Mouse (Mus musculus) midbrain, embryonic 15.5 days (tissue): ENCODE results near the gene Zdhhc19. TPM values are rescaled to one million over a fixed set of nuclear protein-coding genes. Genes with fewer than 3 reads are reported as not detected.
"Not testable (repeated sequence)": the region's sequence is repeated elsewhere in the genome, so short reads cannot be mapped to it uniquely, and the experiment has no call there.

Experiments used
- ATAC-seq: fragments of 200-750 bp; cut with Nextera tagmentation; replicated peaks from 2 replicates; pipeline ENCODE4 v1.8.0; 2017; ENCODE audit warnings: moderate TSS enrichment
- H3K27ac ChIP-seq: fragments of 300-500 bp; sonication (generic); 2 replicates; pipeline ENCODE4 v1.5.1; 2015; ENCODE audit warnings: mild to moderate bottlenecking, inconsistent platforms
- H3K27me3 ChIP-seq: fragments of 300-500 bp; sonication (generic); replicated peaks from 2 replicates; pipeline ENCODE4 v1.6.1; 2015; ENCODE audit warnings: inconsistent platforms
- H3K36me3 ChIP-seq: fragments of 300-500 bp; sonication (generic); replicated peaks from 2 replicates; pipeline ENCODE4 v1.6.1; 2015; ENCODE audit warnings: inconsistent platforms
- H3K4me1 ChIP-seq: fragments of 300-500 bp; sonication (generic); 2 replicates; pipeline ENCODE4 v1.6.1; 2015; ENCODE audit warnings: inconsistent platforms
- H3K4me2 ChIP-seq: fragments of 300-500 bp; sonication (generic); 2 replicates; pipeline ENCODE4 v1.6.1; 2015; ENCODE audit warnings: inconsistent platforms, mild to moderate bottlenecking, moderate library complexity
- H3K4me3 ChIP-seq: fragments of 300-500 bp; sonication (generic); 2 replicates; pipeline ENCODE4 v1.5.1; 2015; ENCODE audit warnings: mild to moderate bottlenecking, inconsistent platforms
- H3K9ac ChIP-seq: fragments of 300-500 bp; sonication (generic); 2 replicates; pipeline ENCODE4 v1.6.1; 2015; ENCODE audit warnings: mild to moderate bottlenecking, inconsistent platforms
- H3K9me3 ChIP-seq: fragments of 300-500 bp; sonication (generic); 2 replicates; pipeline ENCODE4 v1.6.1; 2016; ENCODE audit warnings: inconsistent platforms
- WGBS: fragments of 180-500 bp; shearing (Covaris S2); methylation state at CpG from one replicate; pipeline ENCODE4 v1.1.7; 2015; ENCODE audit warnings: mixed read lengths; 5-methylcytosine and 5-hydroxymethylcytosine counted together
- polyA plus RNA-seq: library from polyadenylated mRNA; unstranded; fragments of >200 nt; fragmentation: Nextera tagmentation; extraction: Ambion mirVana; gene quantifications from 2 replicates; pipeline ENCODE4 v1.2.1, GENCODE M21; 2015

Gene Zdhhc19
- polyA plus RNA-seq, 1 experiment from 2014 or later = not detected

DNA sequence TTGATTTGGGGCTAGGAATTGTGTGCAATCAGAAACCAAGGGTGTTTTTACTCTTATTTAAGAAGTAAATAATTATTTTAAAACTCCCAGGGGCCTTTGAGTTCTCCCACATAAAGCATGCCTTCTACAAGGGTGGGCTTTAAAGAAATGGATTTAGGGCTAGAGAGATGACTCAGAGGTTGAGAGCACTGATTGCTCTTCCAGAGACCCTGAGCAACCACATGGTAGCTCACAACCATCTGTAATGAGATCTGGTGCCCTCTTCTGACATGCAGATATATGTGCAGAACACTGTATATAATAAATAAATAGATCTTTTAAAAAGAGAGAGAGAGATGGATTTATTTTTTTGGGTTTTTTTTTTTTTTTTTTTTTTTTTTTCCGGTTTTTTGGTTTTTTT lies 31.2 kb upstream of the Zdhhc19 start:
- Histone ChIP-seq H3K9me3 (no peaks in the 10 kb centered on the region), H3K4me1 (no peaks in the 10 kb centered on the region), H3K9ac (no peak overlapping the region), H3K4me3 (no peak overlapping the region), H3K4me2 (no peak overlapping the region), H3K27me3 (no peaks in the 10 kb centered on the region), H3K36me3 (peaks cover 27% of the 10 kb centered on the region), H3K27ac (no peak overlapping the region)
- no peak for ATAC-seq
- 0% methylated on average over 1 of the region's 1 CpGs for WGBS

DNA sequence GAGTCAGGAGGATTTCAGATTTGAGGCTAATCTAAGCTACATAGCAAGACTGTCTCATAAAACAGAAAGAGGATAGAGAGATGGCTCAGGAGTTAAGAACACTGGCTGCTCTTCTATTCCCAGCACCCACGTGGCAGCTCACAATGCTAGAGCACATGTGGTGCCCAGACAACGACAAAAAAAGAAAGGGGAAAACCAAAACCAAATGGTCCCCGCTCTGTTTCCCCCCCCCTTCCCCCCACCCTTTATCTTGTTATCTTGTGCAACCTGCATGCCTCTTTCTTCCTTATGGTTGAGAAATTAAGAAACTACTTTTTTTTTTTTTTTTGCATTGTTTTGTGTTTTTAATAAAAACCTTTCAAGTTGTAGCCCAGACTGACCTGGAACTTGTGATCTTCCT lies 27.6 kb upstream of the Zdhhc19 start:
- H3K4me3 ChIP-seq = no peak overlapping the region
- H3K9ac ChIP-seq = no peak overlapping the region
- ATAC-seq = no peak
- WGBS = 87% methylated on average over 3 of the region's 3 CpGs
- peaks cover 35% of the 10 kb centered on the region for H3K36me3 ChIP-seq
- H3K9me3 ChIP-seq = no peaks in the 10 kb centered on the region
- H3K4me2 ChIP-seq = no peak overlapping the region
- H3K27me3 ChIP-seq = no peaks in the 10 kb centered on the region
- H3K4me1 ChIP-seq = no peaks in the 10 kb centered on the region
- H3K27ac ChIP-seq = no peak overlapping the region

DNA sequence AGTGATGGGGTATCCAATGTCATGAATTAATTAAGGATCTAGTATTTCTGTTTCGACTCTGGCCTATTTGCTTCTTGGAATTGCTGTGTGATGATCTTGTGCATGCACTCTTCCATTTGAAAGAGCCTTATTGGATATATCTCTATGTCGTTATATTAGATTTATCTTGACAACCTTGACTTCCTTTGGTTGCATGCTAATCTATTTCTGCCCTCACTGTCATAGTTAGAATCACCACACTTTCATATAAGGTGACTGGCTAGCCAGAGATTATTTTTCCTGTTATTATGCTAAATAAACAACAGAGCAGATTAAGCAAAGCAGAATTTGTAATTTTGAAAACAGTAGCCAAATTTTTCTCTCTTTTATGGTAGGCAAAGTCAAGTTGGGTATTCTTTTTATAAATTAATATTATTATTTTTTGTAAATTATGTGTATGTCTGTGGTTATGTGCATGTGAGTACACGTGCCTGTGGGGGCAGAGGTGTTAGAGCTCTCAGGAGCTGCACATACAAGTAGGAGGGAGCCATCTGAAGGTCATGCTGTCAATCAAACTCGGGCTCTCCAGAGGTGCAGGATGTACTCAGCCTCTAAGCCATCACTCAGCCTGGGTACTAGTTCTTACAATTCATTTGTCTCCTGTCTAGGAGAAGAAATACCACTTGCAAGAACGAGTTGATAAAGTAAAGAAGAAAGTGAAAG lies 26.5 kb upstream of the Zdhhc19 start:
- H3K9ac ChIP-seq = no peak overlapping the region
- no peak overlapping the region for H3K4me3 ChIP-seq
- H3K9me3 ChIP-seq = no peaks in the 10 kb centered on the region
- 82% methylated on average over 5 of the region's 5 CpGs for WGBS
- no peaks in the 10 kb centered on the region for H3K4me1 ChIP-seq
- no peak overlapping the region for H3K27ac ChIP-seq
- peaks cover 28% of the 10 kb centered on the region for H3K36me3 ChIP-seq
- ATAC-seq = no peak
- no peak overlapping the region for H3K4me2 ChIP-seq
- no peaks in the 10 kb centered on the region for H3K27me3 ChIP-seq

DNA sequence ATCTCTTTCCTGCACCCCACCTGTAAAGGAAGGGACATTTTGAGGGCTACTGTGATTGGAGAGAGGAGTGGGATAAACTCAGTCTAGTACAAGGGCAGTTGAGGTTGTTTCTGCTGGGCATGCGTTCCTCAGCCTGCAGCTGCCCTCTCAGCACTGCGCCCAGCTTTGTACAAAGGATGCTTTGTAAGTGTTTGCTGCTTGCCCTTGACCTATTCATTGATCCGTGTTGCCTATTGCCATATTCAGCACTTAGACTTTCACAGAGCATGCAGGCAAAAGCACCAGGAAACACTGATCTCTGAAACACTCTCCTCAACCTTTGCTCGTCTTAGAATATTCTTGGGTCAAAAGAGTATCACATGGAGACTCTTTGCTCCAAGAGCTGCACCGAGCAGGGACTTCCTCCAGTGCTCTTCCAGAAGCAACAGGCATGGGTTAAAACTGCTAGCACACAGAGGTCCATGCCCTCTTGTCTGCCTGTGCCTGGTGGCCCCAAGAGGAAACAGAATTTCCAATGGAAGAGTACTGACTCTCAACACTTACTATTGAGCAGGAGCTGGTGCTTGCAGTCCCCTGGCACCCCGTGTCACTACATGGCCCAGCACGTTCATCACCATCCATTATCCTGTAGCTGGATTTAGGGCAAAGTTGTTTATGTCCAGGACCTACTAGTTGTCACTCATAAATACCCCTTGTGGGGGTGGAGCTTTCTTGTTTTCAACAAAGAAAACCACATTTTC lies 23.6 kb upstream of the Zdhhc19 start:
- H3K36me3 ChIP-seq = peaks cover 22% of the 10 kb centered on the region
- H3K27ac ChIP-seq = no peak overlapping the region
- H3K4me3 ChIP-seq = no peak overlapping the region
- no peak overlapping the region for H3K9ac ChIP-seq
- WGBS = 82% methylated on average over 7 of the region's 7 CpGs
- no peaks in the 10 kb centered on the region for H3K4me1 ChIP-seq
- ATAC-seq = no peak
- no peaks in the 10 kb centered on the region for H3K9me3 ChIP-seq
- H3K4me2 ChIP-seq = no peak overlapping the region
- H3K27me3 ChIP-seq = no peaks in the 10 kb centered on the region

DNA sequence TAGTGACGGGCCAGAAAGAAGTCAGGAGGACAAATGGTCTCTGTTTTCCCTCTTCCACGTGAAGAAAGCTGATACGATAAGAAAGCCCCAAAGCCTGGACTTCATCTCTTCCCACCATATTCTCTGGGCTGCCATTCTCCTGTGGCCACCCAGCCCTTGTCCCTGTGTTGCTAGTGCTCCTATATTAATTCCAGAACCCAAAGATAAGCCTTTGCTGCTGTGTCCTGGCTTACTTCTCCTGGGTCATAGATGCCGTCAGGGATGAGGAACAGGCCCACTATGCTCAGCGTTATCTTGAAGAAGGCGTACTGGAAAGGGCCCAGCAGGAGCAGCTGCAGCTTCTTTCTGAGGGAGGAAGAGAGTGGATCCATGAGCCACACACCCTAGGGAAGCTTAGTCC lies 18.8 kb upstream of the Zdhhc19 start:
- H3K4me2 ChIP-seq = no peak overlapping the region
- no peak overlapping the region for H3K9ac ChIP-seq
- H3K4me3 ChIP-seq = no peak overlapping the region
- H3K4me1 ChIP-seq = no peaks in the 10 kb centered on the region
- no peak overlapping the region for H3K27ac ChIP-seq
- no peaks in the 10 kb centered on the region for H3K9me3 ChIP-seq
- no peaks in the 10 kb centered on the region for H3K27me3 ChIP-seq
- WGBS = 90% methylated on average over 6 of the region's 6 CpGs
- ATAC-seq = no peak
- 0 out of 2 replicates have a peak, but pooled peaks cover 4% of the 10 kb centered on the region for H3K36me3 ChIP-seq

DNA sequence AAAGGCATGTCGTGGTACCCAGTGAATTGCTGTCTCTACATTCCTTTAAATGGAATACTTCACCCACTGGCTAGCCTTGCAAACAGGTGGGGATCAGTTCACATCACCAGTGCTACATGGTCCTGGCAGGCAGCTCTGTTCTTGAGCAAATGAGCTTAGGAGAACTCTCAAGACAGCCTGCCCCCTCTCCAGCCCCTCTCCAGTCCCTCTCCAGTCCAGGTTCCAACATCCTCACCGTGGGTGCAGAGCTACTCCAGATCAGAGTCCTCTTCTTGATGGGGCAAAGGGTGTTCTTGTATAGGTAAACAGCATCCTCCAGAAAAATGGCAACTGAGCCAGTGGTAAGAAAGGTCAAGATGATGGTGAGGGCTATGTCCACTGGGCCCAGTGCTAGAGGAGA lies 16.6 kb upstream of the Zdhhc19 start:
- Histone ChIP-seq H3K4me2 (no peak overlapping the region), H3K27ac (no peak overlapping the region), H3K27me3 (no peaks in the 10 kb centered on the region), H3K9ac (no peak overlapping the region), H3K36me3 (no peaks in the 10 kb centered on the region), H3K4me1 (no peaks in the 10 kb centered on the region), H3K9me3 (no peaks in the 10 kb centered on the region), H3K4me3 (no peak overlapping the region)
- WGBS = 74% methylated on average over 2 of the region's 2 CpGs
- no peak for ATAC-seq

DNA sequence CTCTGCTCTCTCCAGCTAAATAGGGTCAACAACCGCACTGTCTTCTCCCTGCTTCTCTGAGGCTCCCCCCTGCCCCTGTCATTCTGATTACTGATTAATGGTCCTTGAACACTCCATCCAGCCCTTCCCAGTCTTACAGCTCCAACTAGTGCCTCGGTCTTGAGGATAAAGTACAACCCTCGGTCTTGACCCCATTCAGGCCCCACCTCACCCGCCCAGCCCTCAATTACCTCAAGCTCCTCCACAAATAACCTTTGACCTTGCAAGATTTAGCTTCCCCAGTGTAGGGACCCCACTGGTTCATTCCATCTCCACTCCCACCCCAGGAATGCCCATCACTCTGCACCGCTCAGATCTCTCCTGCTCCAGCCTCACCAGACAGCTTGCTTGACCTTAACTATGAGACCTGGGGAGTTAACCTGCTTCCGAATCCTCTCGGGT lies 11.6 kb upstream of the Zdhhc19 start:
- Histone ChIP-seq H3K9ac (no peak overlapping the region), H3K4me1 (no peaks in the 10 kb centered on the region), H3K36me3 (no peaks in the 10 kb centered on the region), H3K27ac (no peak overlapping the region), H3K4me3 (no peak overlapping the region), H3K9me3 (no peaks in the 10 kb centered on the region), H3K27me3 (no peaks in the 10 kb centered on the region), H3K4me2 (no peak overlapping the region)
- WGBS = 45% methylated on average over 7 of the region's 7 CpGs
- ATAC-seq = no peak

DNA sequence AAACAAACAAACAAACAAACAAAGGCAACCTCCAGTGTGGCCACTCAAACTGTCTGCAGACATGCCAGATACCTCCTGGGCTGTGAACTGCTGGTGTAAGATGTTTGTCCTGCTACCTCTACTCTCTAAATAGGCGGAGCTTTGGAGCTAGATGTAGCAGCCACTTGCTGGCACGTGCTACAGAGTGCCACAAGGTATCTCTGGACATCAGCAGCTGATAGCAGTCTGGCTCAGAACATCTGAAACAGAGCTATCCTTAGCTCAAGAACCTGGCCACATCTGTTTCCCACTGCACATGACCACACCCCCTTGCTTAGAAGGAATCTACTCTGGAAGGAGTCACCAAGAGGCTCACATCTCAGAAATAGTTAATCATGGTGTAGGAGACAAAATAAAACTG lies 10.9 kb upstream of the Zdhhc19 start:
- Histone ChIP-seq H3K9me3 (no peaks in the 10 kb centered on the region), H3K4me3 (no peak overlapping the region), H3K4me2 (no peak overlapping the region), H3K36me3 (no peaks in the 10 kb centered on the region), H3K27me3 (no peaks in the 10 kb centered on the region), H3K4me1 (no peaks in the 10 kb centered on the region), H3K27ac (no peak overlapping the region), H3K9ac (no peak overlapping the region)
- no peak for ATAC-seq
- 76% methylated on average over 2 of the region's 2 CpGs for WGBS

DNA sequence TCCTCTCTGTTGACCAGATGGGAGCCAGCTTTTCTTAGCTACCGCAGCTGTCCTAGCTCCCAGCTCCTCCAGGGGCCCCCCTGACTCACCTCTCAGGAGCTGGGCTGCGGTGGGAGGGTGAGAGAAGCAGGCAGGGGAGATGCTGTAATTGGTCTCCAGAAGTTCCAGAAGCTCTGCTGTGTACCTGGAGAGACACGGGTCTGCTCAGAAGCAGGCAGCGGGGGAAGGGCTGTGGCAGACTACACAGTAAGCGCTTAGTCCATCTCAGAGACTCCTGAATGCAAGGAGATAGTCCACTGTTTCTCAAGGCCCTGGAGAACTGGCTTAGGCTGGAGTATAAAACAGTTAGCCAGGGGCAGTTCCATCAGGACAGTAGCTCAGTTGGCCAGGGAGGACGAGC lies 10.0 kb upstream of the Zdhhc19 start:
- no peak overlapping the region for H3K4me3 ChIP-seq
- H3K9ac ChIP-seq = no peak overlapping the region
- ATAC-seq = no peak
- no peak overlapping the region for H3K4me2 ChIP-seq
- H3K27me3 ChIP-seq = no peaks in the 10 kb centered on the region
- WGBS = 82% methylated on average over 6 of the region's 6 CpGs
- H3K4me1 ChIP-seq = no peaks in the 10 kb centered on the region
- H3K27ac ChIP-seq = no peak overlapping the region
- no peaks in the 10 kb centered on the region for H3K36me3 ChIP-seq
- H3K9me3 ChIP-seq = no peaks in the 10 kb centered on the region

DNA sequence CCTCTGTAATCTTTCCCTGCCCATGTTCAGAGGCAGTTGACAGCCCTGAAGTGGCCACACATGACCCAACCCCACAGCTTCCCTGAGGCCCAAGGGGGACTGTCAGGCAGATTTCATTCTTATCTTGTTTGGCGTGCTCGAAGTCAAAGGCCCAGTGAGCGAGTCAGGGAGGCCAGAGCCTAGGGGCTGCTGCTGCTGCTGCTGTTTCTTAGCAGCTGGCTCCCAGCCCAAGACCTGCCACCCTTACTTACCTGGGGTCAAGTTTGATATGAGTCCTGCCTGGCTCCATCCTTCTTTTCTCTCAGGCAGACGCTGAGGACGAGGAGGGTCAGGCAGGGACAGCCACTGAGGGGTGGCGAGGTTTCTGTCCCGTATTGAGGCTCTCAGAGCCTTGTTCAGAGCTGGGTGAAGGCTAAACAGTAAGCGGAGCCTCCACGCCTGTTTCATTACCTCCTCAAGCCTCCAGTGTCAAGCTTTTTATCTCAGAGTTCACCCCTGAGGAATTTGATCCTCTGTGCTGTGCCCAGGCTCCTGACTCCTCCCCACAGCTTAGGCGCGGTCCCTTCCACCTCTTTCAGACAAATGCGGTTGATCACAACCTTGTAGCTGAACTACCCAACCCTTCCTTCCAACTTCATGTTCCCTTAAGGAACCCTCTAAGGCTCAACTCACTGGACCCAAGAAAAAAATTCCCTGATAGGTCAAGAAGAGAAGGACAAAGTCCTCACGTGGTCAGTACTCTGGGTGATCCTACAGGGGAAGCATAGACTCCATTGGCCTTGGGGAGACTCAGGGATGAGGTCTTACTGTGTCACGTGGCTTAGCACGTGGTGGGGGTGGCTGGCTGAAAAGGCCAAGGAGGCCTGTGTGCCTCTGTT lies 8.6 kb upstream of the Zdhhc19 start, which contains the start of gene Slc51a:
Gene Slc51a (minus strand): TSS at position 646 of the 878 bp plus-strand sequence.
- H3K4me3 ChIP-seq = no peak within 1 kb of the TSS
- no peaks in the 10 kb centered on the region for H3K9me3 ChIP-seq
- H3K4me2 ChIP-seq = no peak within 1 kb of the TSS
- no peaks in the 10 kb centered on the region for H3K4me1 ChIP-seq
- no peaks in the 10 kb centered on the region for H3K27me3 ChIP-seq
- no peak within 1 kb of the TSS for H3K9ac ChIP-seq
- WGBS = 60% methylated on average over 15 of the region's 15 CpGs
- H3K36me3 ChIP-seq = no peaks in the 10 kb centered on the region
- no peak within 1 kb of the TSS for H3K27ac ChIP-seq
- no peak for ATAC-seq

DNA sequence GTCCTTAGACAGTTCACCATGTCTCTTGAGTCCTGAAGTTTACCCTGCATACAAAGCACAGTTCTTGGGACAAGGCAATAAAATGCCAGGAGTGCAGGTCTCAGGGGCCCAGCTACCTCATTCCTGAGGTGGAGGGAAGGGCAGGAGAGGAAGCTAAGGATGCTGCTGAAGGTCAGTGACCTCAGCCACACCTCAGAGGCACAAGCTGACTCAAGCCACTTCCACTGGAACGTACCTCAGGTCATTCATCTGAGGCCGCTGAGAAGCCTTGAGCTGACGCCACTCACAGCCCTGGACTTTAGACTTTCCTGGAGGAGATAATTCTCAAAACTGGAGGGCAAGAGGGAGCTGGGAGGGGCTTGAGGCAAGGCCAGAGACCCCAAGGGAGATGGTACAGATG lies 7.1 kb upstream of the Zdhhc19 start:
- no peak overlapping the region for H3K27ac ChIP-seq
- no peak overlapping the region for H3K9ac ChIP-seq
- no peaks in the 10 kb centered on the region for H3K4me1 ChIP-seq
- no peak overlapping the region for H3K4me2 ChIP-seq
- no peaks in the 10 kb centered on the region for H3K27me3 ChIP-seq
- no peak overlapping the region for H3K4me3 ChIP-seq
- no peaks in the 10 kb centered on the region for H3K9me3 ChIP-seq
- ATAC-seq = no peak
- H3K36me3 ChIP-seq = no peaks in the 10 kb centered on the region
- 95% methylated on average over 3 of the region's 3 CpGs for WGBS

DNA sequence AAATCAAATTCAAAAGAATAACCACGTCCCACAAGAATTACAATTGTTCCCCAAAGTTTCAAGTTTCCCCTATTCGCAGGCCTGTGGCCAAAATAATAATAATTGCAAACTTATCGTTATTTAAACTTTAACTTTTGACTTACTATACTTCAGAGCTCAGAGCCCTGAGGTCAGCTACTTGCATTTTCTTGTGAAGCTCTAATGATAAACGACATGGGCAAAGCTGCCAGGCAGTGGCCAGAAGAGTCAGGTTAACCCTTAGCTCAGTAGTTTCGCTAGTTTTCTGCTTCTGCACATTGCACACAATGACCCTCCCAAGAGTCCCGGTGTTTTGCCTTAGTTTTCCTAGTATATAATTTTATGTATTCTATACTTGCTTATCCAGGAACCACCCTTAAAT lies 1.7 kb upstream of the Zdhhc19 start:
- H3K4me2 ChIP-seq, H3K27ac ChIP-seq, H3K36me3 ChIP-seq, H3K4me1 ChIP-seq, H3K9ac ChIP-seq, H3K4me3 ChIP-seq, H3K27me3 ChIP-seq, H3K9me3 ChIP-seq, ATAC-seq: not testable (repeated sequence)
- 78% methylated on average over 6 of the region's 6 CpGs for WGBS
